Mouse (Mus musculus) CD8-positive naive resting alpha-beta T cell, adult 2 months (primary cell): Measurements from ENCODE around the gene Psmc6.

ENCODE experiments used
- DNase-seq, 2 experiments: peaks; one replicate each; pipeline ENCODE4 v3.0.0; 2022; ENCODE audit warnings: low read depth in 2 of 2, low spot score in 2 of 2

The Psmc6 gene

DNA sequence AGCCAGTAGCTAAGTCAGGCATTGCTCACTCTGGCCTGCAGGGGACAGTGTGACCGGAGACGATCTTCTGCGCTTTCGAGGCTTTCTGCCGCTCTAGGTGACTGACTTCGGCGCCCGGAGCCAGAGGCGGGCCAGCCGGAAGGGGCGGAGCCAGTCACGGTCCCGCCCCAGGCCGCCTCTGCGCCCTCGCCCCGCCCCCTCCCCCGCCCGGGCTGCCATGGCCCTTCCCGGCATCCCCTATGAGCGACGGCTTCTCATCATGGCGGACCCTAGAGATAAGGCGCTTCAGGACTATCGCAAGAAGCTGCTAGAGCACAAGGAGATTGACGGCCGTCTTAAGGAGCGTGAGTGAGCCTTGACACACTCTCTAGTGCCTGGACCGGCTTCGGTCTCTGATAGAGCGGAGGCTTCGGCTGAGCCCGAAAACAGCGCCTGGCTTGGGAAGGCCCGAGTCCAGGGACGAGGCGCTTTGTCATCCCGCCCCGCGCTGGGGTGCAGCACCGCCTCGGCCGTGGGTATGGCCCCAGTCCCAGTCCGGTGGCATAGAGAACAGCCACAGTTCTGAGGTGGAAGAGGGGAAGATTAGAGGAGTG lies at the start of gene Psmc6:
Gene Psmc6 (plus strand): TSS at position 200 of the 593 bp plus-strand sequence.
- peak; percentile 87 to 88 for DNase-seq

DNA sequence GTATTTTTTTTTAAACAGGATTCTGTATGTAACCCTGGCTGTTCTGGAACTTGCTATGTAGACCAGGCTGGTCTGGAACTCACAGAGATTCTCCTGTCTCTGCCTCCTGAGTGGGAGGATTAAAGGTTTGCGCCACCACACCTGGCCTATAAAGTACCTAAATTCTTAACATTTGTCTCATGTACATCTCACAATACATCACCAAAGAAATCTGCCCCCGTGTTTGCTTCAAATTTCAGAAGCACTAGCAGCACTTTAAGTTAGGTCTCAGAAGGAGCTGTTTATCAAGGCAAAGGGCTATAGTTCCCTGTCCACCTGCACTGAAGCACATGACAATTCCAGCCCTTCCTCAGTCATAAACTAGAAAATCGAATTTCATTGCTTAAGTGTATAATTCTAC lies 47.5 kb upstream of the Psmc6 start:
- no peak for DNase-seq

DNA sequence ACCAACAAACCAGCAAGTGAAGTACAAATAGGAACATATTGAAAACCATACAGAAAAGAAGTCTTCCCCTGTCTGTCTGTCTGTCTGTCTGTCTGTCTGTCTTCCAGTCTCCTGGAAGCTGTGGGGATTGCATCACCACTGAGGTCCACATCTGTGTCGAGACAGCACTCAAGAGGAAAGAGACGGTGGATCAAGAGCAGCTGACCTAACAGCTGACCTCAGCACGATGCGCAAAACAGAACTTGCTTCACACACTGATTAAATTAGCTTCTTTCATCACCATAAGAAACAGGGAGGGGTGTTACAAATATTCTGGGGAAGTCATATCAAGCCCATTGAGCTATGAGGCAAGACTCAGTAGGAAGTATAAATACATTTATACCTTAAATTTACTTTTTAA lies 38.0 kb upstream of the Psmc6 start:
- DNase-seq, result no peak

- no peak for DNase-seq
Measured at GRCm38 (mm10) chr14:45303939-45304338, 25.6 kb upstream of the Psmc6 start.

- no peak for DNase-seq
Measured at GRCm38 (mm10) chr14:45304389-45304788, 25.2 kb upstream of the Psmc6 start.

DNA sequence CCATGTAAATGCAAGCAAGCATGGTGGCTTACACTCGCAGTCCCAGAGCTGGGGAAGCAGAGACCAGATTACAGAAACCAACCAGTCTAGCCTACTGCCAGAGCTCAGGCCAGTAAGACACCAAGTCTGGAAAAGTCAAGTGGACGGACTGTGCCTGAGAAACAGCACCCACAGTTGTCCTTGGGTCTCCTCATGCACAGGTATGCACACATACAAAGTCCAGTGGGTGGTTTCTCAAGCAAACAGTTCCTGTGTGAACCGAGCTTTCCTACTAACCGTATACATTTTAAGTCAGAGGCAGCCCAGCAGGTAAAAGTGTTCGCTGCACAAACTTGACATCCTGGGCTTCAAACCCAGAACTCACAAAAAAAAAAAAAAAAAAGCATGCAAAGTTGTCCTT lies 23.7 kb upstream of the Psmc6 start:
- no peak for DNase-seq

DNA sequence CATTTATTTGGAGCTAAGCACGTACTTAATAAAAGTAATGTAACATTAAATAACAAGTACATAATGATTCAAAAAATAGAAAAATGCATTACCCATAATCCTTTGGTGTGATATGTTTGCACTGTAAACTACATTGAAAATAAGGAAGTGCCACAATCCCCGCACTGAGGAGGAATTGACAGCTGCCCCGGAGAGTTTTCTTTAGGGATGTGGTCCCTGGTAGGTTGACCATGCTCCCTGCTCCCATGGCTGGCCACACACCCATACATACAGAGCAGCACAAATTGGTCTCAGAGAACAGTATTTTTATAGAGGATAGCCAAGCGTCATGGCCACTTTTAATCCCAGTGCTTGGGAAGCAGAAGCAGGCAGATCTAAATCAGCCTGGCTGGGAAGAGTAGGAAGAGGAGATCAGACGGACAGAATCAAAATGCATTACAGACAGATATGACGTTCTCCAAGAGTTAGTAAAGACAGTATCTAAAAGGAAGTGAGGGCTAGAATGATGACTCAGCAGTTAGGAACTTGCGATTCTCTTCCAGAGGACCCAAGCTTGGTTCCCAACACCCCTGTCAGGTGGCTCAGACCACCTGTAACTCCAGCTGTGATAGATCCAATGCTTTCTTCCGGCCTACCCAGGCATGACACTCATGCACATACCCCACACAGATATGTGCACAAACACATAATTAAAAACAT lies 21.8 kb upstream of the Psmc6 start:
- no peak for DNase-seq

DNA sequence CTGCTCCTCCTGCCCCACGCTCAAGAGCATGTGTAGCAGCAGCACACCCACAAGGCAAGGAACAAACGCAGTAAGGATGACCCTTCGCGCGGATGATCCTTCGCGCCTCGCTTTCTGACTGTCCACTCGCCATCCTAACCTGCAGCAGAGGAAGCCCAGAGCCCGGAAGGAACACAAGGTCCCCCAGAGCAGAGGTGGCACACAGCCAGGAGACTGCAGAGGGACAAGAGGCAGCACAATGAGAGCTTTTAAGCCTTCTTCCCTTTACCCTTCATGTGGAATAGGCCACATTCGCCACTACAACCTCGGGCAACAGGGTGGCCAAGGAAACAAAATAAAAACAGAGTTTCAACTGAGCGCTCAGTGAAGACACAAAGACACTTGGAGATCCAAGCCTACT lies 19.9 kb upstream of the Psmc6 start:
- DNase-seq, result no peak

DNA sequence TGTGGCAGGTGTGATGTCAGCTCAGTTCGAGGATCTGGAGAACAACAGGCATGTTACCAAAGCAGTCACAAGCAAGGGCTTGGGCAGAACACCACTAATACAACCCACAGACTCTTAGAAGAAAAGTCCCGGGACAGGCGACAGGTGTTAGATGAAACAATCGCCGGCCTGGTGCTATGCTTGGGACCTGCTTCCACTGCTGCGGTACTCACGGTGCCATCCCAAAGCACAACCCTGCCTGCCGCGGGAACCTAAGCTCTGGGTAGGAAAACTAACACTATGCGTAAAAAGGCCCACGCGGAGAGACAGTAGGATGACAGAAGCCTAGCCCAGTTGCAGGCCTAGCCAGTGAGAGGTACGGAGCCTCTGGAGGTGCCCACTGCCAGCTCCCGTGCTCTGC lies 19.5 kb upstream of the Psmc6 start:
- no peak for DNase-seq

DNA sequence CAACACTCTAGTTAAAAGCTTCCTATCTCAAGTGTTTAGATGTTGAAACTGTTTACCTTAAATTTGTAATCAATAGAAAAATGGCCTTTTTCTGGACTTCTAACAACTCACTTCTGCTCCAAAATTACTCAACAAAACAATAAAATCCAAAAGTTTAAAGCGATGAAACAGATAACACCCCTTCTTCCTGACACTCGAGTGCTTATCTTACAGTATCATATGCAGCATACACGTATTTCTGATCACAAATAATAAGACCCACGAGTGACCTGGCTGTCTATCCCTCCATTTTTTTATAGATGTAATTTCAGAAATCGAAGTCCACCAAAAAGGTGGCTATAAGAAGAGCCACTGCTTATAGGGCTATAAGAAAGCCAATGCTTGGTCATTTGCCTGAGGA lies 12.7 kb upstream of the Psmc6 start:
- no peak for DNase-seq

DNA sequence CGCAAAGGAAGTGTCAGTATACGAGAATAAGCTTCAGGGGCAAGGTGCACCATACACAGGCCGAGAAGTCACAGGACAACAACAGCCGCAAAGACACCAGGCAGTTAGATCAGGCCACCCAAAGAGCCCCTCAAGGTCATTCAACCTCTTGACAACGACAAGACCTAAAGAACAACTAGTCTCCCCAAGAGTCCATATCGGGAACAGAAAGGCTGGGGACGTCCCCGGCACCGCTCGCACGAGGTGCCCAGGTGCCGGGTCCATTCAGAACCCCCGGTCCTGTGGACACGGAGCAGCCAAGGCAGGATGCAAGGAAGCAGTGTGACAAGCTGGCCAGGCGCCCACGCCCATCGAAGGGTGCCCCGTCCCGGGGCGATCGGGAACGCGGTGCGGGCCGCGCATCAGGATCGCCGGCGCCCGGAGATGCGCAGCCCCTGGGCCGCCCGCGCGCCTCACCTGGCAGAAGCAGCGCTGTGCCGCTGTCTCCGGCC lies 11.6 kb upstream of the Psmc6 start:
- DNase-seq, result peak in 1 of 2 experiments; percentile 14

DNA sequence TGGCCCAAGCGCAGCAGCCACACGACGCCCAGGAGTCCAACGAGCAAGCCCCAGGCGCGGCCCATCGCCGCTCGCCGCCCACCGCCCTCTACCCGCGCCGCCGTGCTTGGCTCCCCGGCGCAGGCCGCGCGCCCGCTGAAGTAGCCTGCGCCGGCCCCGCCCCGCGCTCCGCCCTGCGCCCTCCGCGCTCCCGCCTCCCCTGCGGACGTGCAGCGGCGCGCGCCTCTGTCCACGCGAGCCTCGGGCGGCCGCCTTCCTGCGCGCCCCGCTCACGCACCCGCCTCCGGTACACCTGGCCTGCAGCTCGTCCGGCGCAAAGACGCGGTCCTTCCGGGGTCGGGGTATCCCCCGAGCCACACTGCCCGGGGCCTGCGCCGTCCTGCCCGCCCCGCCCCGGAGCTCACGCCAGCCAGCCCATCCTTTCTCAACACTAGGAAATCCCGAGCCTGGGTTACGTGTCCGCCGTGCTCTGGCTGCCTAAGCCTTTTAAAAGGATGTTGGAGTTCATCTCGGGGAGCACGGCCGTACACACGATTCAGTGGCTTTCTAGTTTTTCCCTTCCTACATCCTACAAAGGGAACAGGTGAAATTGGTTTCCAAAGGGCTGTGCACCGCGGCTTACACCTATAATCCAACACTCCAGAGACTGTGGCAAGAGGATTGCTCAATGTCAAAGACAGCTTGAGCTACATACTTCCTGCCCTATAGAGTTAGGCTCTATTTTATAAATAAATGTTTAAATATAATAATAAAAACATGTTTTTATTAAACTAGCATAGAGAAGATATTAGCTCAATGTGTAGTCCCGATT lies 11.0 kb upstream of the Psmc6 start, which contains the start of gene Ero1l:
Gene Ero1l (minus strand): TSS at position 346 of the 811 bp plus-strand sequence.
- peak; percentile 61 to 65 for DNase-seq

- no peak for DNase-seq
Measured at GRCm38 (mm10) chr14:45319237-45319610, 10.4 kb upstream of the Psmc6 start.

DNA sequence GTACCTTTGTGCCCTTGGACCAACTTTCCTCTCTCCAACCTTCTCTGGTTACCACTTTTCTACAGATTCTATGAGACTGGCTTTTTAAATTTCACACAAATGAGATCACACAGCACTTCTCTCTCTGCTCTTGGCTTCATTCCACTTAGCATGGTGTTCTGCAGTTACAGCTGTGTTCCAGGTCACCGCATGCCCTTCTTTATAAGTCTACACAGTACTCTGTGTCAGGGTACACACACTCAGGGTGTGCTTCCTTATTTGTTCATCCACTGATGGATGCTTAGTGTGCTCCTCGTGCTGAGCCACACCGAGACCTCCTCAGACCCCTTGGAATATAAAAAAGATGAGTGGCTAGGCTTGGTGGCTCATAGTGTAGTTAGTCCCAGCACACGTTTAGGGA lies 9.5 kb upstream of the Psmc6 start:
- DNase-seq, result no peak

- DNase-seq, result no peak
Measured at GRCm38 (mm10) chr14:45321067-45321466, 8.5 kb upstream of the Psmc6 start.

- no peak for DNase-seq
Measured at GRCm38 (mm10) chr14:45321622-45322021, 8.0 kb upstream of the Psmc6 start.

DNA sequence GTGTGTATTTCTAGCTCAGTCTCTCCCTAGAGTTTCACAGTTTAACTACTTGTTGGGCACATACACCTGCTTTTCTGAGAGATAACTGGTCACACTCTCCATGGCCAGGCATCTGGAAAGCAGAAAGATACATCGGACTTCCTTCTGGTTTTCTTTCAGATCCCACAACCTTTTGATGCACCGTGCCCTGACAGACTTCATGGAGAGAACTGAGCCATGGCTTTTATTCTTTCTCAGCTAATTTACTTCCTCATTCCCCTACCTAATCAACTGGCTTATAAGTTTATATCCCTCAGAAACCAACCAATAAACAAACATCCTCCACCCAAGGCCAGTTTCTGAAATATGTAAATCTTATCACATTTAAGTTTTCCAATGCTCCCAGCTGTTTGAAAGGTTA lies 7.1 kb upstream of the Psmc6 start:
- no peak for DNase-seq

- DNase-seq, result no peak
Measured at GRCm38 (mm10) chr14:45323320-45323719, 6.3 kb upstream of the Psmc6 start.

GRCm38 (mm10) chr14:45325471-45325870 lies 4.1 kb upstream of the Psmc6 start:
- DNase-seq, result no peak

- no peak for DNase-seq
Measured at GRCm38 (mm10) chr14:45328072-45328713, 1.4 kb upstream of the Psmc6 start.

DNA sequence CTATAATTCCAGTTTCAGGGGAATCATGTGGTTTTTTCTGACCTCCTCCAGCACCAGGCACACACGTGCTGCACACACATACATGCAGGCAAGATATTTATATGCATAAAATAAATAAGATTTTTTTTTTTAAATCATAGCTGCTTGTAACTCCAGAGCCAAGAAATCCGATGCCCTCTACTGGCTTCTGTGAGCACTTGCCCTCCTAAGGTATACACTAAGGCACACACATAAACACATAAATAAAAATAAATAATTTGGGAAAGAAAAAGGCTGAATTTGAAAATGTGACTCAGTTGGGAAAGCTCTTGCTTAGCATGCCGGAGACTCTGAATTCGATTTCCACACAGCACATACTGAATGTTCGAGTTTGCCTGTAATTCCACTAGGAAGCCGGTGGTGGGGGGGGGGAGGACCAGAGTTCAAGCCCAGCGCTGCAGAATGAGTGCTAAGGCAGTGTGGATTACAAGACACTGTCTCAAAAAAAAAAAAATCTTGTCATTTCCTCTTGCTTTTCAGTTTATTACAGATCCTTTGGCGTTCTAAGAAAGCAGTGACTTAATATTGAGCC lies 485 bp upstream of the Psmc6 start:
- DNase-seq, result no peak
